Mouse (Mus musculus): ENCODE results near the gene Emsy.

DNA sequence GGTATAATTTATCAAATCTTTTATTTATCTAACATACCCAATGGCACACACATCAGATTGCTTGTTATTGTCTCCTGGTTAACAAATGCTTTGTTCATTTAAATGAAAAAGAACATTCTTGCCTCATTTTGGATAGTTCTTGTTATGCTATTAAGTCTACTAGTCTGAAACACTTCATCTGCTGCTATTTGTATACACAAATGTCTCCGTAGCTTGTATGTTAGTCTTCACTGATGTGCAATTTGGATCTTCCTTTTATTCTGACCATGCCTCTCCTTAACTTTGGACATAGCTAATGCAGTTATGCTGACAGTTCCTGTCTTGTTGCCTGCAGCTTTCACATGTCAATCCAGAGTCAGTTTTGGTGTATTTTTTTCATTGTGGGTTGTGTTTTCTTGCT is 79.1 kb downstream of the Emsy start:
- TF ChIP-seq GATA1 (IDR thresholded peaks at IDR 0.05; ENCODE audit: borderline replicate concordance, low read length): no peak
- TF ChIP-seq FLI1 (IDR thresholded peaks at IDR 0.05; ENCODE audit: low read length): no peak

Data from megakaryocyte, embryonic 14.5 days (primary cell).